Mouse (Mus musculus) olfactory bulb, adult 2 months (tissue): Measurements from ENCODE around the gene Mdga1. TPM values are rescaled to one million over a fixed set of nuclear protein-coding genes. Genes with fewer than 3 reads are reported as not detected.

Experiments used
- H3K27ac ChIP-seq: fragments of 200-500 bp; 2 replicates; pipeline ENCODE4 v1.5.1; 2012; ENCODE audit warnings: low read depth, low read length; ENCODE audit not compliant: insufficient read depth
- H3K4me1 ChIP-seq: fragments of 200-500 bp; 2 replicates; pipeline ENCODE4 v1.6.1; 2012; ENCODE audit warnings: low read length; ENCODE audit not compliant: control insufficient read depth, insufficient read depth
- H3K4me3 ChIP-seq: fragments of 200-500 bp; 2 replicates; pipeline ENCODE4 v1.5.1; 2012; ENCODE audit warnings: mild to moderate bottlenecking, low read depth, low read length, moderate library complexity; ENCODE audit not compliant: insufficient read depth
- CTCF ChIP-seq: fragments of 200-500 bp; IDR thresholded peaks from 2 replicates; pipeline ENCODE4 v1.5.1; 2012; ENCODE audit warnings: low read depth, mild to moderate bottlenecking, low read length, moderate library complexity; ENCODE audit not compliant: insufficient read depth
- POLR2A ChIP-seq: fragments of 200-500 bp; IDR thresholded peaks from 2 replicates; pipeline ENCODE4 v1.6.1; 2012; ENCODE audit warnings: mild to moderate bottlenecking, low read depth, low read length, moderate library complexity; ENCODE audit not compliant: insufficient read depth
- WGBS: fragments of 180-500 bp; shearing (Covaris S2); methylation state at CpG from one replicate; pipeline ENCODE4 v1.1.7; 2018; 5-methylcytosine and 5-hydroxymethylcytosine counted together
- polyA plus RNA-seq: library from polyadenylated mRNA; stranded (reverse); fragments of >200 nt; gene quantifications from 2 replicates; pipeline ENCODE4 v1.2.4, GENCODE M21; 2012; ENCODE audit warnings: low replicate concordance; ENCODE audit not compliant: missing spikeins, insufficient read depth, insufficient read length

Gene Mdga1
- polyA plus RNA-seq, 1 experiment = not detected

DNA sequence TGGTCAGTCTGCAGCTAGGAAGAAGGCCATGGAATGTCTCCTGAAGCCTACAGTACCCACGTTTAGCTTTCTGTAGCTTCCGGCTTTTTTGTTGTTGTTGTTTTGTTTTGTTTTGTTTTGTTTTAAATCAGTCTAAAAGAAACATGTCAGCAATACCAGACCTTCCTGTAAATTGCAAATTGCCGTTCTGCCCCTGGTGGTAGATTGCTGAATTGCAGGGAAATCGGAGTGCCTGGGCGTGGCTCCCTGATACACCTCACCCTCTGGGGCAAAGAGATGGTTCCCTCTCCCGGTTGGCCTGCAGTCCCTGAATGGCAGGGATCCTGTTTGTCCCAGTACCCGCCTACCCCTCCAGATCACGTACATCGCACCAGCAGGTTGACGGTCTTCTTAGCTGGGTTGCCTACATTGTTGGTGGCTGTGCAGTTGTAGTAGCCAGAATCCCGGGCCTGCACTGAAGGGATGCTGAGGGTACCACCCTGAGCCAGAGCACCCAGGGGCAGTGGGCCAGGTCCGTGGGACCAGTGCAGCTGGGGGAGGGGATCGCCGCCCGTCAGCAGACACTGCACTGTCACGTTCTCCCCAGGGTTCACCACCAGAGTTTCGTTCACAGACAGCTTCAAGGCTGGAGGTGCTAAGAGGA is 121.0 kb downstream of the Mdga1 start:
- TF ChIP-seq CTCF (peak; percentile 62; the same call in 1 of the 2 replicates), POLR2A (no peak)
- no peaks in the 10 kb centered on the region for H3K4me1 ChIP-seq
- H3K4me3 ChIP-seq = no peak overlapping the region
- WGBS = 43% methylated on average over 17 of the region's 17 CpGs
- H3K27ac ChIP-seq = no peak overlapping the region

DNA sequence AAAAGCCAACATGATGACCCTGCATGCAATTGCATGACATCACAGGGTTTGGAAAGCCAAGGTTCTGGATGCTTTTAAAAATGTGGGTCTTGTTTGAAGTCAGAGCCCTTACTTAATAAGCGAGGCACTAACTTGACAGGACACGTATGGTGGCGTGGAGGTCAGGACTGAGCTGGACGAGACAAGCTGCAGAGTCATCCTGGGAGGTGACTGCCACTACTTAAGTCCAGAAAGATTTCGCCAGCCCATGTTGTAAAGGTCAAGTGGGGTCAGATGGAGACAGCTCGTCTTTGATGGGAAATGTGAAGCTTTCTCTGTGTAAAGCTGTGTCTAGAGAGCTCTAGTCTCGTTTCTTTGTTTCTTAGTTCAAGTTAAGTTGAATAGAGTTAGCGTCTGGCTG is 122.6 kb downstream of the Mdga1 start:
- Histone ChIP-seq H3K4me3 (no peak overlapping the region), H3K27ac (no peak overlapping the region), H3K4me1 (peaks cover under 1% of the 10 kb centered on the region)
- WGBS = 88% methylated on average over 8 of the region's 8 CpGs
- TF ChIP-seq CTCF (no peak), POLR2A (no peak)

GRCm38 (mm10) chr17:29846284-29846683 is 123.6 kb downstream of the Mdga1 start:
- Histone ChIP-seq H3K4me3 (no peak overlapping the region), H3K4me1 (peaks cover 8% of the 10 kb centered on the region), H3K27ac (no peak overlapping the region)
- 92% methylated on average over 15 of the region's 15 CpGs for WGBS
- no peak for TF ChIP-seq POLR2A
- no peak for TF ChIP-seq CTCF

GRCm38 (mm10) chr17:29844949-29845348 is 124.9 kb downstream of the Mdga1 start:
- TF ChIP-seq POLR2A (no peak), CTCF (no peak)
- peaks cover 8% of the 10 kb centered on the region for H3K4me1 ChIP-seq
- no peak overlapping the region for H3K4me3 ChIP-seq
- 89% methylated on average over 6 of the region's 6 CpGs for whole genome bisulfite sequencing
- no peak overlapping the region for H3K27ac ChIP-seq

- Histone ChIP-seq H3K27ac (no peak overlapping the region), H3K4me1 (peaks cover 8% of the 10 kb centered on the region), H3K4me3 (no peak overlapping the region)
- WGBS = 80% methylated on average over 7 of the region's 7 CpGs
- TF ChIP-seq POLR2A (no peak), CTCF (no peak)
These were observed 126.3 kb downstream of the Mdga1 start for GRCm38 (mm10) chr17:29843419-29844162.

GRCm38 (mm10) chr17:29841781-29842690 is 127.9 kb downstream of the Mdga1 start:
- Histone ChIP-seq H3K4me3 (no peak overlapping the region), H3K4me1 (peaks cover 15% of the 10 kb centered on the region), H3K27ac (no peak overlapping the region)
- WGBS = 32% methylated on average over 46 of the region's 46 CpGs
- TF ChIP-seq POLR2A = no peak
- TF ChIP-seq CTCF = no peak

GRCm38 (mm10) chr17:29838029-29838428 is 131.9 kb downstream of the Mdga1 start:
- H3K4me1 ChIP-seq = peaks cover 15% of the 10 kb centered on the region
- WGBS = 40% methylated on average over 3 of the region's 3 CpGs
- TF ChIP-seq POLR2A (no peak), CTCF (no peak)
- H3K4me3 ChIP-seq = no peak overlapping the region
- H3K27ac ChIP-seq = no peak overlapping the region

DNA sequence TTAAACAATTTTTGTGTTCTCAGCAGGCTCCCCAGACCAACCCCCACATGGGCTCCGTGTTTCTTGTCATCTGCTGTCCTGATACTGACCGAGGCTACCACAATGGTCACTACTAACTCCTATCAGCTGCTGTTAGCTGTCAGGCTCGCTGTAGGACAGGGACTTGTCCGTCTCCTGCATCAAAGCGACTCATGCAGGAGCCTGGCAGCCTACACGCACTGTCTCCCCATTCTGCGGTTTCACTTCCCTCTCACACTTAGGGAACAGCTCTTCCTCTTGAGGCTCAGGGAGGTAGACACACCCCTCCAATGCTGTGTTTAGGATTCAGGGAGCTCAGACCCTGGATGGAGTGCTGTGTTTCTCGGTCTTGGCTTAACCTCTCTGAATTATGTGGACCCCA is 132.4 kb downstream of the Mdga1 start:
- TF ChIP-seq POLR2A (no peak), CTCF (no peak)
- whole genome bisulfite sequencing = 83% methylated on average over 8 of the region's 8 CpGs
- Histone ChIP-seq H3K4me3 (no peak overlapping the region), H3K4me1 (peaks cover 15% of the 10 kb centered on the region), H3K27ac (no peak overlapping the region)

GRCm38 (mm10) chr17:29834768-29835167 is 135.1 kb downstream of the Mdga1 start:
- H3K27ac ChIP-seq = no peak overlapping the region
- WGBS = 83% methylated on average over 7 of the region's 7 CpGs
- H3K4me1 ChIP-seq = peaks cover 6% of the 10 kb centered on the region
- TF ChIP-seq POLR2A = no peak
- TF ChIP-seq CTCF = no peak
- no peak overlapping the region for H3K4me3 ChIP-seq
